Mouse (Mus musculus): ENCODE results near the gene Apold1. TPM values are rescaled to one million over a fixed set of nuclear protein-coding genes. Genes with fewer than 3 reads are reported as not detected.
A peak's percentile ranks its signal among the peaks of the same experiment; 100 is the strongest.

Apold1 gene
- total RNA-seq, 2 experiments from 2014 or later, result 4.6 to 4.8 TPM

- no peak for DNase-seq (ENCODE audit: low spot score in 2 of 2)
Measured at GRCm38 (mm10) chr6:134969498-134969897, 12.0 kb upstream of the Apold1 start.

- no peak for DNase-seq (ENCODE audit: low spot score in 2 of 2)
Measured at GRCm38 (mm10) chr6:134972096-134972495, 9.4 kb upstream of the Apold1 start.

GRCm38 (mm10) chr6:134976628-134977027 lies 4.9 kb upstream of the Apold1 start:
- DNase-seq (ENCODE audit: low spot score in 2 of 2), result no peak

DNA sequence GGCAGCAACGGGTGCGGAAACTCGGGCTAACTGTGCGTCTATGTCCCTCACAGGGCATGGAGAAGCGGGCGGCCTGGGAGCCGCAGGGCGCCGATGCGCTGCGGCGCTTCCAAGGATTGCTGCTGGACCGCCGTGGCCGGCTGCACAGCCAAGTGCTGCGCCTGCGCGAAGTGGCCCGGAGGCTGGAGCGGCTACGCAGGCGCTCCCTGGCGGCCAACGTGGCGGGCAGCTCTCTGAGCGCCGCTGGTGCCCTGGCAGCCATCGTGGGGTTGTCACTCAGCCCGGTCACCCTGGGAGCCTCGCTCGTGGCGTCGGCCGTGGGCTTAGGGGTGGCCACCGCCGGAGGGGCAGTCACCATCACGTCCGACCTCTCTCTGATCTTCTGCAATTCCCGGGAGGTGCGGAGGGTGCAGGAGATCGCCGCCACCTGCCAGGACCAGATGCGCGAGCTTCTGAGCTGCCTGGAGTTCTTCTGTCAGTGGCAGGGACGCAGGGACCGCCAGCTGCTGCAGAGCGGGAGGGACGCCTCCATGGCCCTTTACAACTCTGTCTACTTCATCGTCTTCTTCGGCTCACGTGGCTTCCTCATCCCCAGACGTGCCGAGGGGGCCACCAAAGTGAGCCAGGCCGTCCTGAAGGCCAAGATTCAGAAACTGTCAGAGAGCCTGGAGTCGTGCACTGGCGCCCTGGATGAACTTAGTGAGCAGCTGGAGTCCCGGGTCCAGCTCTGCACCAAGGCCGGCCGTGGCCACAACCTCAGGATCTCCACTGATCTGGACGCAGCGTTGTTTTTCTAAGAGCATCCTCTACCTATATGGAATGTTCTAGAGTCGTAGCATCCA lies 2.2 kb downstream of the Apold1 start:
- DNase-seq (ENCODE audit: low spot score in 2 of 2), result peak; percentile 88 to 94

DNA sequence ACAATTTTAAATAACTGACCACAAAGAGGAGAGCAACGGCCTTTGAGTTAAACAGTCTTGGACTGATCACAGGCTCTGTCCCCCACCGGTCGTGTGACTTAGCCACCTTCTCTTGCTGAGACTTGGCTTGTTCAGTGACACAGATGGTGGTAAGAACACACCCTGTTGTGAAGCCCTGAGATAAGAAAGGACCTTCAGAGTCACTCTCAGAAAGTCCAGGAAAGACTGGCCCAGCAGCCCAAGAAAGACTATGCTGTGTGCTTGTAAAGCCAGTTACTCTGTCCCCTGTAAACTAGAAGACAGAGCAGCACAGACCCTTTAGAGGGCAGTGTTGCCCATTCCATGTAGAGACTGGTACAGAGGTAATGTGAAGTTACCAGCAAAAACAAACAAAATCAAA lies 3.2 kb downstream of the Apold1 start:
- no peak for DNase-seq (ENCODE audit: low spot score in 2 of 2)

GRCm38 (mm10) chr6:134988377-134988776 lies 6.9 kb downstream of the Apold1 start:
- no peak for DNase-seq (ENCODE audit: low spot score in 2 of 2)

GRCm38 (mm10) chr6:134990674-134991073 lies 9.2 kb downstream of the Apold1 start:
- DNase-seq (ENCODE audit: low spot score in 2 of 2), result no peak

DNA sequence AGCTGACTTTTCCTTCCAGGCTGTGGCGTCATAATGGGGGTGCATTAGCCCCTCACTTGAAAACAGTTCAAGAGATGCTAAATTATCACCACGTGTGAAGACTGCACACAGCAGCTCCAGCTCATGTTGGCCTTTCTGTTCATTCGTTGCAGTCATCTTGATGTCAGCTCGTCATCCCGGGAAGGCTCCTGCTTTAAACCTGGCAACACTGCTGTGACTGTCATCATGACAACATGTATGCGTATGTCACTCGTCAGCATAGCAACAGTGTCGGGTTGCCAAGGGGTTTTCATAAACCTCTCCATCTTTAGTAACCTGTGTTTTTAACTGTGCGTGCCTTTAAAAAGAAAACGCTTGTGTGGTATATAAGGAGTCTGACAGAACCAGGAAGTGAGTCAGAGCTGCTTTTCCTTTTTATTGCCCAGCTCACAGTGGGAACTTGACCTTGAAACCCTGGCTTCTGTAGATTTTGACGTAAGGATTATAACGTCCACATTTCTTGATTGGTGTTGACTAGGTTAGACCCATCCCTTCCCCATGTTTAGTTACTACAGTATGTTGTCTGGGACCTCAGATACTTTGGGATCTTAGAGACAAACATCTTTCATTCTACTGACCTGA lies 12.6 kb downstream of the Apold1 start:
- DNase-seq (ENCODE audit: low spot score in 2 of 2), result peak; percentile 43 to 46

GRCm38 (mm10) chr6:134994985-134995384 lies 13.5 kb downstream of the Apold1 start:
- DNase-seq (ENCODE audit: low spot score in 2 of 2), result peak; percentile 37 to 61

DNA sequence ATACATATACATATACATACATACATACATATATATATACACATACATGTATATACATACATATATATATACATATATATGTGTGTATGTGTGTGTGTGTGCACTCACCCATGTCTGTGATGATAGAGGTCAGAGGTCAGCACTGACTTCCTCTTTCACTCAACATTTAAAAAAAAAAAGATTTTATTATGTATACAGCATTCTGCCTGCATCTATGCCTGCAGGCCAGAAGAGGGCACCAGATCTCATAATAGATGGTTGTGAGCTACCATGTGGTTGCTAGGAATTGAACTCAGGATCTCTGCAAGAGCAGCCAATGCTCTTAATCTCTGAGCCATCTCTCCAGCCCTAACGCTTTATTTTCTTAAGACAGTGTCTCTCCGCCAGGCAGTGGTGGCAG lies 15.4 kb downstream of the Apold1 start:
- DNase-seq (ENCODE audit: low spot score in 2 of 2), result no peak

- no peak for DNase-seq (ENCODE audit: low spot score in 2 of 2)
Measured at GRCm38 (mm10) chr6:134998076-134998475, 16.6 kb downstream of the Apold1 start.

DNA sequence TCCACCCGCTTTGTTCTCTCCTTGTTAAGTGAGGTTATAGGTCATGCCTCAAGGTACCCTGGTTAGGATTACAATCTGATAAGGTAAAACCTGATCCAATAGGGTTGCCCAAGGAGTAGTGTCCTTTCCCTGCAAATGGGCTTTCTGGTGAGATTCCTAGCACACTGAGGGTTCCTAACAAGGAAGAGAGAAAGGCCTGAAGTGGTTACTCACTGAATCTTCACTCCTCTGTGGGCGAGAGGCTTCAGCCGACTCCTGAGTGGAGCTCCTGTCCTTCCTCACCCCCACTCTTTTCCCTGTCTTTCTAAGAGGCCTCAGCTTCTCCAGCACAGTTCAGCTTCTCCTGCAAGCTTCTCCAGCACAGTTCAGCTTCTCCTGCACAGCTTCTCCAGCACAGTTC lies 17.3 kb downstream of the Apold1 start:
- DNase-seq (ENCODE audit: low spot score in 2 of 2), result no peak

GRCm38 (mm10) chr6:135000272-135000671 lies 18.8 kb downstream of the Apold1 start:
- DNase-seq (ENCODE audit: low spot score in 2 of 2), result no peak

DNA sequence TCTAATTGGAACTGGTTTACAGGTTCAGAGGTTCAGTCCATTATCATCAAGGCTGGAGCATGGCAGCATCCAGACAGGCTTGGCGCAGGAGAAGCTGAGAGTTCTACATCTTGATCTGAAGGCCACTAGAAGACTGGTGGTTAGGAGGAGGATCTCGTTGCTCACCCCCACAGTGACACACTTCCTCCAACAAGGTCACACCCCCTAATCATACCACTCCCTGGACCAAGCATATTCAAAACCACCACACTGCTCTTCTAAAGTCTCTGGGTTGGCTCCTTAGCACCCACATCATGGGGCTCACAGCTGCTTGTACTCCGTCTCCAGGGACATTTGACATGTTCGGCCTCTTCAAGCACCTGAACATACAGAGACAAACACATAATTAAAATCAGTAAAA lies 20.5 kb downstream of the Apold1 start:
- no peak for DNase-seq (ENCODE audit: low spot score in 2 of 2)

- no peak for DNase-seq (ENCODE audit: low spot score in 2 of 2)
Measured at GRCm38 (mm10) chr6:135006372-135006771, 24.9 kb downstream of the Apold1 start.

GRCm38 (mm10) chr6:135011048-135011733 lies 29.7 kb downstream of the Apold1 start, which contains the start of gene Ddx47:
TSS of gene Ddx47 (plus strand) at chr6:135011612.
- DNase-seq (ENCODE audit: low spot score in 2 of 2), result peak; percentile 96 to 98

DNA sequence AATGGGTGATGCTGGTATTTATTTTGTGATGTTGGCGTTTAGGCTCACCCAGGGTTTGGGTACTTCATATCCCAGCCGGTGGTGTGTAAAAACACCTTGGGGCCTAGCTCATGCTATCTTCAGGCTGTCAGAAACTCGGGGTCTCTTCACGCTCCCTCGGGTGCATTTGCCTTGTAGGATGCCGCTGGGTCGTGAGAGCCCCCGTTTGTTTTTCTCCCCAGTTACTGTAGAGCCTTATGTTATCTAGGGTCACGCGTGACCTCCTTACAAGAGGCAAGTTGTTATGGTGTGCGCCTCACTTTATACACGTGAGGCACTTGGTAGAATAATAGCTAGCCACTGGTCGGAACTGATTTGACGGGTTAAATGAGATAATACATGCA lies 30.2 kb downstream of the Apold1 start:
- no peak for DNase-seq (ENCODE audit: low spot score in 2 of 2)

DNA sequence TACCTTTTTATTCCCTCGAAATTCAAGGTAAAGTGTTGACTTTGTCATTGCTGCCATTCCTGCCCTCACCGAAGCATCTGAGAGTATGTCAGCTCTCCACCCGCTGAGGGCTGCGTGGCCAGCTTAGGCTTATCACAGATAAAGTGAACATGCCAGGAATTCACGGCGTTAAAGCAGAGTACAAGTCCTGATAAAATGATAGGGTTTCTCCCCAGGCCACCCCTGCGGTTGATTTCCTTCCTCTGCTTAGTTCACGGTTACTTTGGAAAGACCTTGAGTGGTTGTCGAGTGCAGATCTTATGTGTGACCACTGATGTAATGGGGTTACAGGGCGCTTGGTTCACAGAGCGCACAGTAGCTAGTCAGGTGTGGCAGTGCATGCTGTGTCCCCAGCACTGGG lies 35.7 kb downstream of the Apold1 start:
- DNase-seq (ENCODE audit: low spot score in 2 of 2), result no peak

DNA sequence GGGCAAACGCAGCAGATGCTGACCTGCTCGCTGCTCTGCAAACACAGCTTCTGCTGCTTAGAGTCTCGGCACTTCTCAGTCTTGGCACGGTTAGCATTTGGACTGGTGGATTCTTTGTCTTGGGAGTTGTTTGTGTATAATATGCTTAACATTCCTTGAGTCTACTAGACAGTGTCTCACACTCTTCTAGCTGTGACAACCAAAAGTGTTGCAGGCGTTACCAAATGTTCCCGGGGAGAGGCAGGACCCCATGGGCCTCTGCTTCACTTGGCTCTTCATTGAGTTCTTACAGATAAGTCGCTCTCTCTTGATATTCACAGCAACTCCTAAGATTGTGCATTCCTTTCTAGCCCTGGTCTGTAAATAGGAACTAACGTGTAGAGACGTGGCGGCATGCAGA lies 38.0 kb downstream of the Apold1 start:
- no peak for DNase-seq (ENCODE audit: low spot score in 2 of 2)

DNA sequence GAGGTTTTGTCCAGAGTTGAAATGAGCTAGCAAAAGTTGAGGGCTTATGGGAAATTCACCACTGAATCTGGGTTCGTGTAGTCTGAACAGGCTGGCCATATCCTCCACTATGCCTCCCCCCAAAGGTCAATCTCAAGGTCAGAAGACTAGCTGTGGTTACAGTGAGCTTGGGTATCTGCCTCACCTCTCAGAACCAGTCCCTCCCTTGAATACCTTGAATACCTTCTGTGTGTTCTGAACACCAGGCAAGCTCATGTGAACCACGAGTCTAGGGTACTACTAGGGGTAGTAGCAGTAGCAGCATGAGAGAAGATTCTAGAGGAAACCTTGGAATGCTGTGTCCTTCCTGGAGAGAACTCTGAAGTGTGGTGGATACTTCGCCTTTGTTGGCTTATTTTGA lies 40.1 kb downstream of the Apold1 start:
- DNase-seq (ENCODE audit: low spot score in 2 of 2), result no peak

- DNase-seq (ENCODE audit: low spot score in 2 of 2), result no peak
Measured at GRCm38 (mm10) chr6:135023379-135023778, 41.9 kb downstream of the Apold1 start.

- no peak for DNase-seq (ENCODE audit: low spot score in 2 of 2)
Measured at GRCm38 (mm10) chr6:135024781-135025420, 43.4 kb downstream of the Apold1 start.

Measured in left cerebral cortex, adult 18-20 months (tissue).